26 mouse cellular contexts compared by ENCODE assay signal in genomic region chr3:126976793-126977192, GRCm38 (mm10).
DNase-seq lines count a peak whose midpoint lies in the region; ATAC-seq and TF ChIP-seq lines count a peak whose summit lies in the region.
"Had no signal": no experiment of that assay in that cellular context is flagged by ENCODE, and none has a peak within 500 bp of the region (broad histone marks: within the 10 kb centered on the region; RNA-seq: fewer than 3 reads in every experiment).

No protein-coding gene starts in this region.

- no peaks in the 10 kb centered on the region for H3K4me1 ChIP-seq in heart, embryonic 10.5 days
- H3K4me1 ChIP-seq in midbrain, embryonic 13.5 days (replicated peaks): no peaks in the 10 kb centered on the region
- no peaks in the 10 kb centered on the region for H3K4me1 ChIP-seq in midbrain, postnatal 0 days (ENCODE audit: insufficient read depth, low read length)
- no peaks in the 10 kb centered on the region for H3K4me1 ChIP-seq in hindbrain, embryonic 14.5 days (replicated peaks; ENCODE audit: control insufficient read depth, insufficient read depth, low read length)
- H3K4me1 ChIP-seq in small intestine, adult 2 months (ENCODE audit: control insufficient read depth, insufficient read depth, insufficient read length, low read length): no peaks in the 10 kb centered on the region
- H3K4me1 ChIP-seq: forebrain, embryonic 15.5 days; heart, embryonic 12.5 days; kidney, embryonic 15.5 days; liver, embryonic 12.5 days had no signal

- H3K36me3 ChIP-seq in heart, embryonic 10.5 days: no peaks in the 10 kb centered on the region
- peaks cover 57% of the 10 kb centered on the region for H3K36me3 ChIP-seq in midbrain, embryonic 13.5 days
- peaks cover 33% of the 10 kb centered on the region for H3K36me3 ChIP-seq in midbrain, postnatal 0 days (ENCODE audit: insufficient read depth, low read length)
- peaks cover 55% of the 10 kb centered on the region for H3K36me3 ChIP-seq in hindbrain, embryonic 14.5 days (replicated peaks; ENCODE audit: control insufficient read depth, insufficient read depth)
- no peaks in the 10 kb centered on the region for H3K36me3 ChIP-seq in small intestine, adult 2 months (ENCODE audit: control insufficient read depth, insufficient read depth, low read length)
- H3K36me3 ChIP-seq: kidney, embryonic 15.5 days; liver, embryonic 12.5 days had no signal

- no peaks in the 10 kb centered on the region for H3K27me3 ChIP-seq in heart, embryonic 10.5 days (ENCODE audit: insufficient read depth, poor library complexity, severe bottlenecking)
- H3K27me3 ChIP-seq in midbrain, embryonic 13.5 days: no peaks in the 10 kb centered on the region
- H3K27me3 ChIP-seq in midbrain, postnatal 0 days (ENCODE audit: insufficient read depth, low read length): no peaks in the 10 kb centered on the region
- H3K27me3 ChIP-seq in hindbrain, embryonic 14.5 days (ENCODE audit: control insufficient read depth, insufficient read depth, low read length): no peaks in the 10 kb centered on the region
- H3K27me3 ChIP-seq in small intestine, adult 2 months (ENCODE audit: control insufficient read depth, insufficient read depth, low read length): no peaks in the 10 kb centered on the region
- H3K27me3 ChIP-seq: forebrain, embryonic 15.5 days; heart, embryonic 12.5 days; kidney, embryonic 15.5 days; liver, embryonic 12.5 days had no signal

- H3K4me3 ChIP-seq in heart, embryonic 10.5 days: no peak overlapping the region
- H3K4me3 ChIP-seq in midbrain, embryonic 13.5 days (replicated peaks): no peak overlapping the region
- H3K4me3 ChIP-seq in midbrain, postnatal 0 days (ENCODE audit: low read depth, low read length): no peak overlapping the region
- H3K4me3 ChIP-seq in hindbrain, embryonic 14.5 days (replicated peaks; ENCODE audit: low read length): no peak overlapping the region
- H3K4me3 ChIP-seq in small intestine, adult 2 months (ENCODE audit: low read depth, low read length): no peak overlapping the region
- H3K4me3 ChIP-seq: forebrain, embryonic 15.5 days; heart, embryonic 12.5 days; kidney, embryonic 15.5 days; liver, embryonic 12.5 days; myocyte had no signal

- peak; percentile 83 for DNase-seq in heart, adult 11 months
- DNase-seq in heart, embryonic 10.5 days (ENCODE audit: low spot score): no peak
- no peak for DNase-seq in midbrain, postnatal 0 days (ENCODE audit: low spot score)
- DNase-seq in hindbrain, embryonic 14.5 days (ENCODE audit: low spot score): no peak
- no peak for DNase-seq in adrenal gland, postnatal 10 days
- DNase-seq: adrenal gland, adult 8-10 months; cerebellum, adult 8-10 months; gastrocnemius, postnatal 25 days; heart, postnatal 4 days; kidney, adult 18-20 months; kidney, postnatal 36 days; layer of hippocampus, postnatal 36 days; liver, postnatal 0 days; lung, postnatal 36 days; right cerebral cortex, postnatal 25 days; spleen, adult 18-20 months; thymus, adult 2 months; thymus, postnatal 4 days had no signal

- ATAC-seq in midbrain, embryonic 13.5 days: 0 out of 2 replicates have a peak, but pooled peaks have one; percentile 41
- no peak for ATAC-seq in midbrain, postnatal 0 days (ENCODE audit: low FRiP score)
- no peak for ATAC-seq in hindbrain, embryonic 14.5 days (ENCODE audit: low FRiP score)
- ATAC-seq: forebrain, embryonic 15.5 days; liver, embryonic 12.5 days; liver, postnatal 0 days had no signal

- WGBS in heart, embryonic 10.5 days: 81% methylated on average over 16 of the region's 16 CpGs
- 83% methylated on average over 16 of the region's 16 CpGs for WGBS in midbrain, embryonic 13.5 days
- WGBS in midbrain, postnatal 0 days: 71% methylated on average over 16 of the region's 16 CpGs
- WGBS in hindbrain, embryonic 14.5 days: 65% methylated on average over 16 of the region's 16 CpGs
- 87% methylated on average over 16 of the region's 16 CpGs for WGBS in small intestine, adult 2 months

- H3K4me2 ChIP-seq in midbrain, embryonic 13.5 days (replicated peaks): no peak overlapping the region
- no peak overlapping the region for H3K4me2 ChIP-seq in midbrain, postnatal 0 days (ENCODE audit: low read depth, low read length, poor library complexity, severe bottlenecking)
- H3K4me2 ChIP-seq in hindbrain, embryonic 14.5 days (replicated peaks): no peak overlapping the region
- H3K4me2 ChIP-seq: forebrain, embryonic 15.5 days; heart, embryonic 12.5 days; kidney, embryonic 15.5 days; liver, embryonic 12.5 days had no signal

- TF ChIP-seq CTCF in midbrain, postnatal 0 days (IDR thresholded peaks at IDR 0.05): no peak
- TF ChIP-seq CTCF in small intestine, adult 2 months (IDR thresholded peaks at IDR 0.05; ENCODE audit: extremely low read depth, insufficient read length, insufficient replicate concordance, low read depth, low read length): no peak

- no peaks in the 10 kb centered on the region for H3K9me3 ChIP-seq in heart, embryonic 10.5 days
- H3K9me3 ChIP-seq in midbrain, embryonic 13.5 days: no peaks in the 10 kb centered on the region
- no peaks in the 10 kb centered on the region for H3K9me3 ChIP-seq in midbrain, postnatal 0 days (ENCODE audit: low read length)
- H3K9me3 ChIP-seq in hindbrain, embryonic 14.5 days (ENCODE audit: control insufficient read depth, low read length): no peaks in the 10 kb centered on the region
- H3K9me3 ChIP-seq: forebrain, embryonic 15.5 days; G1E; heart, embryonic 12.5 days; kidney, embryonic 15.5 days; liver, embryonic 12.5 days had no signal

- TF ChIP-seq POLR2A in small intestine, adult 2 months (IDR thresholded peaks at IDR 0.05; ENCODE audit: low read depth, low read length): no peak

- no peak overlapping the region for H3K9ac ChIP-seq in midbrain, embryonic 13.5 days (replicated peaks)
- H3K9ac ChIP-seq in midbrain, postnatal 0 days (replicated peaks; ENCODE audit: low read length, poor library complexity, severe bottlenecking): no peak overlapping the region
- no peak overlapping the region for H3K9ac ChIP-seq in hindbrain, embryonic 14.5 days
- H3K9ac ChIP-seq: forebrain, embryonic 15.5 days; heart, embryonic 12.5 days; kidney, embryonic 15.5 days; liver, embryonic 12.5 days; liver, postnatal 0 days had no signal

- no peak overlapping the region for H3K27ac ChIP-seq in heart, embryonic 10.5 days
- 0 out of 2 replicates have a peak overlapping the region, but pooled peaks have one; percentile 6 for H3K27ac ChIP-seq in midbrain, embryonic 13.5 days
- no peak overlapping the region for H3K27ac ChIP-seq in midbrain, postnatal 0 days (ENCODE audit: low read depth, low read length)
- H3K27ac ChIP-seq in hindbrain, embryonic 14.5 days: 0 out of 2 replicates have a peak overlapping the region, but pooled peaks have one; percentile 38
- H3K27ac ChIP-seq in small intestine, adult 2 months (ENCODE audit: insufficient read depth, low read depth, low read length): 0 out of 2 replicates have a peak overlapping the region, but pooled peaks have one; percentile 8
- H3K27ac ChIP-seq: forebrain, embryonic 15.5 days; kidney, embryonic 15.5 days; liver, embryonic 12.5 days had no signal

Comparison
In these comparisons a context has a peak if more than half of its experiments do, and no peak if none do; other contexts are left out.
1. H3K27ac ChIP-seq: peak in midbrain, embryonic 13.5 days (single experiment), hindbrain, embryonic 14.5 days (single experiment) and small intestine, adult 2 months (single experiment); none in heart, embryonic 10.5 days (single experiment) and midbrain, postnatal 0 days (single experiment).